Mouse (Mus musculus) G1E-ER4 (cell line): Measurements from ENCODE around the gene Bcor. TPM values are rescaled to one million over a fixed set of nuclear protein-coding genes. Genes with fewer than 3 reads are reported as not detected.

Experiments used
- GATA1 ChIP-seq: IDR thresholded peaks from one replicate; pipeline ENCODE4 v1.8.0; 2012; ENCODE audit warnings: low read length, inconsistent platforms
- polyA plus RNA-seq: library from polyadenylated mRNA; stranded (reverse); fragments of >175 nt; gene quantifications from 2 replicates; pipeline ENCODE4 v1.2.3, GENCODE M21; 2012

Bcor gene
- polyA plus RNA-seq, 1 experiment, result 78.0 TPM

DNA sequence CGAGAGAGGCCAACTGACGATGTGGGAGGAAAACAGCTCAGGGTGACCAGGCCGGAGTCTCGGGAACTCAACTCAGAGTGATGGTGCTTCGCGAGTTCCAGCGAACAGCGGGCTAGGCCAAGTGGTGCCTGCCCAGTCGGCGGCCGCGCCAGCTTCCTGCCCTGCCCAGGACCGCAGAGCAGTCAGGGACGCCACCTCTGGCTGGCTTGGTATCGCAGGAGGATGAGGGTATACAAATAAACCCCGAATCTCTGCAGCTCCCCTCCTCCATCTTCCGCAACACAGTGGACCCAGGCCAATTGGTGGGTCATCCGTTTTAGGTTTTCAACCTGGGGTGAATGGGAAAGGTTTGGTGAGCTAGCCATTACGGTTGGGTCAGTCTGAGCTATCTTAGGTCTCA, 25.6 kb downstream of the Bcor start:
- no peak for TF ChIP-seq GATA1

DNA sequence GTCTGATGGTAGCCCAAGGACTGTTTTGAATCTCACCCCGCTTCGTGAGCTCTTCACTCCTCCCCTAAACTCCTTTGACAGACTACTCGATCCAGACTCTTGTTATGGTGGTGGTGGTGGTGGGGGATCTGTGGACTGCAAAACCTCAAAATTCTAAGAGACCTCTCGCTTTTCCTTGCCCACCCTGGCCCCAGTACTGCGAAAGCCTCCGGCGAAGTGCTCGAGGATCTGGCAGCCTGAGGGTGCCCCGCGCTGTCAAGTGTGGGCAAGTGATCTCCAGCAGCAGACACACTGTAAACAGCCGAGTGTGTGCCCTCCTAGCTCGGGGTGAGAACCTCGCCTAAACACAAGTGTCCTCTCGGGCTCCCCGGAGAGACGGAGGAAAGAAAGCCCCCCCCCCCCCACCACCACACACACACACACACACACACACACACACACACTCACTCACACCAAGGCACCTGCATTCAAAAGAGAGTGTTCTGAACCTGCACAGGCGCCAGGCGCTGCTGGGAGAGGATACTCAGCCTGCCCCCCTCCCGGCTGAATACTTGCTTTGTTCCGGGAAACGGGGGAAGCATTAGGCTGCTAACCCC, 26.2 kb downstream of the Bcor start:
- TF ChIP-seq GATA1, result no peak

DNA sequence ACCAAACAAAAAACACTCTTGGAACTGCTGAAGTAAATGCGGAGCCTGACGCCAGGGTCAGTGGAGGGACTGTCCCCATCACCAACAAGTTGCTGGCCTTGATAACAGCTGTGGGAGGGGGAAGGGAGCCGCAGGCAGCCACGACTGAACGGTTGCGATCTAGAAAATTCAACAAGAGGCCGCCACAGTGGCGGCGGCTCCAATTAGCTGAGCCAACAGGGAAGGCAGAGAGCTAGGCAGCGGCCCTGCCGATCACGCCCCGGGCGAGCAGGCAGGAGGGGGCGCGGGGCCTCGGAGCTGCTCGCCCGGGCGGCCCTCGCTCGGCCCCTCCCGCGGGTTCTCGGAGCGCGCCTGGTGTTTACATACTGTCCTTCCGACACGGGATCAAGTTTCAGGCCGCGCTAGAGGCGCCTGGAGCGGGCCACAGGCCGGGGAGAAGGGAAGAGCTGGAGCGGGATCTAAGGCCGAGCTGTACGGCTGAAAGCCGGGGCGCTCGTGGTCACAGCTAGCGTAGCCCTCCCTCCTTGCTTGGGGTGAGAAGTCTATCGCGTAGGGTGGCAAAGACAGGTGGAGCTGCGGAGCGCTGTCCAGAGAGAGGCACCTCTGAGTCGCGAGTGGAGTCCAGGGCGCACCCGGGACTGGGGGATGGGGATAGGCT, 26.8 kb downstream of the Bcor start:
- no peak for TF ChIP-seq GATA1

DNA sequence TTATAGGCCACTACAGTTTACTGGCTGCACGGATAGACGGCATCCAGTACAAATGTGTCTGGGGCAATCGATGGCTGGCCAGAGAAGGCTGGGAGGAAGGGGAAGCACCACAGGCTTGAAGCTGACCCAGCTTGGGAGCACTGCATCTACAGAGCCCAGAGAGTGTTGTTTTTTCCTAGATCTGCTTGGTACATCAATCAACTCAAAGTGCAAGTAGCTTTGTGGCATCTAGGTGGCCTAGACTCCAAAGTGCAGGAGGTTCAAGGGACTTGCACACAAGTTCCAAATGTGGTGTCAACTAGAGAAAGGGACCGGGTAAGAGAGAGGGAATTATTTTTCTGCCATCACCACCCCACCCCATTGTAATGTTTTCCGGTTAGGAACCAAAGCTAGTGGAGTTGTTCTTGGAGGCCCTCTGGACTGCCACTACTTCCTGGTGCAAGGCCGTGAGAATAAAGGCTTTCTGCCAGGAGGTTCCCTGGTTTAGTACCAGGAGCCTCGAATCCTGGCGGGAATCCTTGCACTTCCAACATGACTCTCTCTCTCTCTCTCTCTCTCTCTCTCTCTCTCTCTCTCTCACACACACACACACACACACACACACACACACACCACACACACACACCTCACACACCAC, 27.5 kb downstream of the Bcor start:
- no peak for TF ChIP-seq GATA1

DNA sequence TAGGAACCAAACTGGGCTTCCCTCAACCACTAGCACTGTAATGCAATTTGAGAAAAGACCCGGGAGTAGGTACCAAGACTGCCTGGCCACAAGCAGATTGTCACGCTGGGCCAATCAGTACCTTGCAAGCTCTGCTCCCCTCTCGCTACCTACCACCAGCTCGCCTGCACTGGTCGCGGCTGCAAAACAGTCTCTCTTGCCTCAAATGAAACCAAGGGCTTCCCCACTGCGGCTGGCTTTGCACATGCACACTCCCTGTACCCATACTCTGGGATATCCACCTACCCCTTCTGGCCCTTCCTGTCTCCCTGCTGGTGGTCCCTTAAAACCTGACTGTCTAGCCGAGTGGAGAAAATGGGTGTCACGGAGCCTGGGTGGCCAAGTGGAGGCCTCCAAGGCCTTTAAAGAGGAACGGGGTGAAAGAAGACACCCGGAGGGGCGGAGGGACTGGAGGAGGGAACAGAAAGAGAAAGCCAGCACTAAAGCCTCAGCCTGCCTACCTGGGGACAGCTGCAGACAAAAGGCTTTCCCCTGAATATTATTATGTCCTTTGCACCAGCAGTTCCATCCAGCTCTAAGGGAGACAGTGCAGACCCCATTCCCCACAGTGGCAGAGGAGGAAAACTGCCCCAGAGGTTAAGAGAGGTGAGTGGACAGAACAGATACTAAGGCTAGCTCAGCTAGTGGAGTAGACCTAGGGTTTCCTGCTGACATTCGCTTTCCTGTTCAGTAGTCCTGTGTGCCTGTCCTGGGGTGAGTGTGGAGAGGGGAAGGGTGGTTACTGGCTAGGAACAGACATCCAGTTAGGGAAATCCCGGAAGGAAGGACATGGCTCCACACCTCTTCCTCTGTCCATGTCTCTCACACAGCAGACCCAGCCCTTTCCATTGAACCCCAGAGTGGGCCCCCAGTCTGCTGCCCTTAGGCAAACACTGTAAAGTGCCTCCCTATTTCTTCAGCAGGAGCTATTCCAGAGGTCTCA, 30.0 kb downstream of the Bcor start:
- no peak for TF ChIP-seq GATA1

DNA sequence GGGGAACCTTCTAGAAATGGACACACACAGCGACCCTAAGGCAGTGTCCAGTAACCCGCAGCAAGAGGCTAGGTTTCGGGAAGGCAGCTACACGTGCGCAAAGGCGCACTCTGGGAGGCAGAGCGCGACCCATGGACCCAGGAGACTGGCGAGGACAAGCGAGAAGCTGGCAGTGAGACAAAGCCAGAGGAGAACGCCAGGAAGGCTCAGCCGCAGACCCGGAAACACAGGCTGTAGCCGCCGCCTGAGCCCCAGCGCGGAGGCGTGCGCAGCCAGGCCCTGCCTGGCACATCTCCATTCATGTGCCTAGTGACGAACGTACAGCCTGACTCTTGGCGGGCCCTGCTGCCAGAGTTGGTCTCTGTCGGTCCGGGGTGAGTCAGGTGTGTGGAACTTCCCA, 30.9 kb downstream of the Bcor start:
- no peak for TF ChIP-seq GATA1

DNA sequence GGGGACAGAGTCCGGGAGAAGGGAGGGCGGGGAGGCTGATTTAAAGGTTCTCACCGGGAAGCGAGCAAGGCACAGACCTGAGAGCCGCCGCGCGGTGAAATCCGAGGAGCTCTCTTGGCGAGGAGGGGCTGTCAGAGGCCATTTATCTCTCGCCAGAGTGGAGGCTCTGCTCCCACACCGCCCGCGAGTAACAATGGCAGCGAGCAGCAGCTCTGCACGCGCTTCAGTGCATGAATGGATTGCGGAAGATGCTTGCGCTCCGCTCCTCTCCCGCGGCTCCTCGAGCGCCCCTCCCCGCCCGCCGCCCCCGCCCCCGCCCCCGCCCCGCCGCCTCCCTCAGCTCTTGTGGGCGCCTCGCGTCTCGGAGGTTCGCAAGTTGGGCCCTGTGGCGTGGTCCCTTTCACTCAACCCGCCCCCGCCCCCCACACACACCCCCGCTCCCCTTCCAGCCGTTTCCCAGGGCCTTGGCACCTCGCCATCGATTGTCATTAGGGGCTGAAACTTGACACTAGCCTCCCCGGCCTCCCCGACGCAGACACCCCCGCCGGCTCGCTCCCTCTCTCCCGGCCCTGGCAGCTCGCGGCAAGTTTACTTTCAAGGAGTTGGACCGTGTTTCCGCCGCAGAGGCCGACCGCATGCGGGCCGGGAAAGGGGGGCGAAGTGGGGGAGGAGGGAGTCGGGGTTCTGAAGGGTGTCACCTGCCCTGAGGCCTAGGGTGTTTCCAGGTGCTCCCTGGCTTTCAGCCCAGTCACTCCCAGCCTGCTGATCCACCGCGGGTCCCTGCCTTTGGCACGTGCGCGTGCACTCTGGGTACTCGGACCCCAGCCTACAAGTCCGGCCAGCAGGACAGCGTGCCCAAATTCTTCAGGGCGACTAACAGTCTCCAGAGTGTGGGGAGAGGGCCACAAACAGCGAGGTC, 31.7 kb downstream of the Bcor start:
- no peak for TF ChIP-seq GATA1

DNA sequence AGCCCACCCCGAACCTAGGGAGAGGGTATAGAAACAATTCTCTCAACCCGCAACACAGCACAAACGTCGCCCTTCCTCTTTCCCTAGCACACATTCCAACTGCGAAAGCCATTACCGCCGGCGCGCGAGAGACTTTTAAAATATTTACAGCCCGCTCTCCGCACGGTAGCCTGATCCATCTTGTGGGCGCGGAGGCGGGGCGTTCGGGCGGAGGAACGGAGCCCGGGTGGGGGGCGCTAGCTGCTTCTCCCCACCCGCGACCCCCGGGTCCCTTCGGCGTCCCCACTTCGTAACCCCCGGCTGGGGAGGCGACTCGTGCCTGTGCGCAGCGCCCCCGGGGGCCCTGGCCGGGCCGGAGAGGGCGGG, 32.4 kb downstream of the Bcor start:
- no peak for TF ChIP-seq GATA1

DNA sequence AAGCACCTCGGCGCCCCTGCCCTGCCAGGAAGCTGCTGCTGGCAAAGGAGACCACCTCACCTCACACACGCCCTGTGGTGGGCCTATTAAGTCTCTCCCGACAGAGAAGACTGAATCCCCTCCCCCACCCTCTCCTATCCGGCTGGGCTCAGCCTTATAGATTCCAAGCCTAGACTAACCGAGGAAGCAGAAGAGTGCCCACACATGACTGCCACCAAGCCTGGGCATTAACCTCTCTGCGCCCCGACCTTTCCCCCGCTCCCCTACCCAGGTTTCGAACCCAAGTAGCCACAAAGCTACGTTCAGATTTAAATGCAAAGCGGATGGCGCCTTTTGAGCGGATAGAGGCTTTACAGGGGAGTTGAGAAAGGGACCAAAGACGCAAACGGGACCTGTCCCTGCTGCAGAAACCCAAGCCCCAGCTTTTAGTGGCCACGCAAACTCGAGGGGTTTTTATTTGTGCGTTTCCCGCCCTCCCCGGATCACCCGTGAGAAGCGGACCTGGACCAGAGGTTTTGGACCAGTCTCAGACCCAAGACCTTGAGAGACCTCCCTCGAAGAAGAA, 33.0 kb downstream of the Bcor start:
- TF ChIP-seq GATA1, result no peak

DNA sequence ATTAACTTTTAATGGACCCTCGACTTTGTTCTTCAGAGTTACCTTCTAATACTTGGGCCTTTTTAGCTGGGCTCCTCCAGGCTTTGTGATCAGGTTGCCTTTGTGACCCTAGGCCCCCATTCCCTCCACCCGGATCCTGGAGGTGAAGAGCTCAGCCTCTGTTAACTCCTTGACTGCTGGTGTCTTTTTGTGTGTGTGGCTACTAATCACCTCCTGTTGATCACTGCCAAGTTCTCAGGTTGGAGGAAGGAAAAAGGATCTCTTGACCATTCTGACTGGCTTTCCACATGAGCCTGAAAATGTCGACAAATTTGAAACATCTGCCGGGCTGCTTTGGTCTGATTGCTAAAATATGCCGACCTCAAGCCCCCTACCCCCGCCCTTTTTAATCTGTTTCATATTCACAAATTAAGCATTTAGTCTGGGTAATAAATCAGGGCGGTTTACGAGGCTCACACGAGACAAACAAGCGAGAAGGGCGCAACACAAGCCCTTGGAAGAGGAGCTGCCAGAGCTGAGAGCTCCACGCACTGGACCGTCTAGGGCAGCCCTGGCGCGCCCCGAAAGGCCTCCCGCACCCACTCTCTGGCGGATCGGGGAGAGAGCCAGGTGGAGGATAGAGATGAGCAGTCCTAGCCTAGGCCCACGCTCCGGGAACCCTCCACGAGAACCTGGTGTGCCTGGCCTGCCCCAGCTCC, 33.6 kb downstream of the Bcor start:
- TF ChIP-seq GATA1, result no peak

DNA sequence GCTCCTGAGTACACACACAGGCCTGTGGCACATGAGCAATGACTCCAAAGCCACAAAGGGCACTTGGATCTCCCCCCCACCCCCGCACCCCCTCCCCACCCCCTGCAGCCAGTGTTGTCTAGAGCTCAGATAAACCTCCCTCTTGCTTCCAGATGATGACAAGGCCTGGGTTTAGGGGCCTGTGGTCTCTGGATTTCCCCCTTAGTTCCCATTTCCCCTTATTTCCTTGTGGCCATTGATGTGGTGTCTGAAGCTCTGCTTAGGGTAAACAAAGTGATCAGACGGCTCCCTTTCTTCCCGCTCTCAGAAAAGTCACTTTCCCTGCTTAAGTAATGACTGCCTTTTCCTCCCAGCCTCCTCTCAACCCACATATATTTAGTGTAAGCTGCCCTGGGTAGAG, 35.6 kb downstream of the Bcor start:
- TF ChIP-seq GATA1, result no peak

DNA sequence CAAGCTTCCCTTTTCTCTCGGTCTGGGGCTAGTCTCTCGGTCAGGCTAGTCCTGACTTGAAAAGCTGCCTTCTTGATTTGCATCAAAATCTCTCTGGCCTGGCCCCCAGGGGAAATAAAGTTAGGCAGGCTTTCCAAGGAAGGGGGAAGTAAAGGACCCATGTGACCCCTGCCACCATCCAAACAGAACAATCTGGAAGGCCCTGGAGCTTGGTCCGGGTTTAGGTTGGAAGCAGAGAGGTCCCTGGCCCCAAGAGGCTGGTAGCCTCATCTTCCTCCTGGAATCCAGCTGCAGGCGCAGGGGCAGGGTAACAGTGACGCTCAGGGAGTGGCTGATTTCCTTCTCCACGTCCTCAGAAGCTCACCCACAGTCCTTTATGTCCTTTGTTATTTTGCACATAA, 36.5 kb downstream of the Bcor start:
- no peak for TF ChIP-seq GATA1

DNA sequence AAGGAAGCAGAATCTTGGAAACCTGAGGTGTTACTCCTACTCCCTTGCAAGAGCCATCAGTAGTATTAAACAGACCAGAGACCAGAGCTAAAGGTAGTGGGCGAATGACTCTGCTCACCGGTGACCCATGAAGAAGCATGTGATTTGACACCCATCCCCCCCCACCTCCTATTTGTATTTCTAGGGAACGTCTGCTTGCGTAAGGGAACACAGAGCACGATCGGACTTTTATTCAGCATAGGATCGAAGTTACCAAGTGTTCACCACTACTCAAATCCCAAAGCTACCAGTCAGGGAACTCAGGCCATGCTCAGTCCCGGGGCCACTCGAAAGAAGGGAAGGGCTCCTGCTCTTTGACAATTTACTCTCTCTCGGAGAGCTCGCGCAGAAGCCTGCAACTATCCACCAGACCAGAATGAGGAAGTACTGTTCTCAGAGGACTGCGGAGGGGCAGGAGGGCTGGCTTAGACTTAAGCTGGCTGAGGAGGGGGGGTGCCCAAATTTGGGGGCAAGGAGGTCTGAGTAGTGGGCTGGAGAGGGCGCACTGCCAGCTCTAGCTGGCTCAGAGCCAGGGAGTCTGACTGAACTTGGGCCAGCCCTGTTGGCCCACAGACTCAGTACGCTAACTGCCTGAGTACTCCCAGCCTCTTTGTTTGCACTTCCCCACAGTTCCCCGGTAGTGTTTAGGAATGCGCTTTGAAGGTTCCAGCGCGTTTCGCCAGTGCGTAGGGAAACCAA, 37.4 kb downstream of the Bcor start:
- no peak for TF ChIP-seq GATA1

DNA sequence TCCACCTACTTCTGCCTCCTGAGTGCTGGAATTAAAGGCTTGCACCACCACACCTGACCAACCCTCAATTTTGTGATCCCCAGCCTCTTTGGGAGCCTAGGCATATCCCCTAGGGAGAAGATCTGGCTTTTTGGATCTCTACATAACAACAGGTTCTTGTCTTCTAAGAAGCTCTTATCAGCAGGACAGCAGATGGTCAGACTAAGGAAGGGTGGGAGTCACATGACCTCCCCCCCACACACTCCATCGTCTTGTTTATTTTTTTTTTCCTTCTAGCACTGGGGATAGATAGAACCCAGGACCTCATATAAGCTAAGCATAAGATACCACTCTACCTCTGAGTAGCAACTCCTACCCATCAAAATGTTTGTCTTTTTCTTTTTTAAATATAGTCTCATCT, 40.7 kb downstream of the Bcor start:
- no peak for TF ChIP-seq GATA1
